Mouse (Mus musculus) fibroblast of lung, adult 2 months (primary cell): ENCODE data around the gene Prap1.
A peak's percentile ranks its signal among the peaks of the same experiment; 100 is the strongest.
"Not testable (repeated sequence)": the region's sequence is repeated elsewhere in the genome, so short reads cannot be mapped to it uniquely, and the experiment has no call there.

Source experiments
- DNase-seq: peaks from one replicate; pipeline ENCODE4 v3.0.0-alpha.2; 2011; ENCODE audit warnings: low read depth

Prap1 gene

DNA sequence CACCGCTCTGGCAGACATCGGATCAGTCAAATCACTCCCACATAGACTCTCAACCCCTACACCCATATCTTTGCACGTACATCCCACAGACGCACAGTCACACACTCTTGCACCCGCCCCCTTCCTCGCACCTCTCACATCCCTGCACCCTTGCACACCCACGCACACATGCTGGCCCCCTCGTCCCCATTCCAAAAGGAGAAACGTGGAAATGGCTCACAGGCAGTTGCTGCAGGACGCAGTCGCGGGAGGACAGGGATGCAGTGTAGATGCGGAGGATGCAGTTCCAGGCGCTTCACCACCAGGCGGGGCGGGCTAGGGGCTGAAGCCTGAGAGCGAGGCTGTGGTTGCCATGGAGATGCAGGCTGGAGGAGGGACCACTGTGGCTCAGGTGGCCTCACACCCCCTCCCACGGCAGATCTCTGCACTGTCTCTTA lies 10.9 kb upstream of the Prap1 start, which contains the start of gene Caly:
Gene Caly (minus strand): TSS at position 307 of the 437 bp plus-strand sequence.
- DNase-seq, result no peak

DNA sequence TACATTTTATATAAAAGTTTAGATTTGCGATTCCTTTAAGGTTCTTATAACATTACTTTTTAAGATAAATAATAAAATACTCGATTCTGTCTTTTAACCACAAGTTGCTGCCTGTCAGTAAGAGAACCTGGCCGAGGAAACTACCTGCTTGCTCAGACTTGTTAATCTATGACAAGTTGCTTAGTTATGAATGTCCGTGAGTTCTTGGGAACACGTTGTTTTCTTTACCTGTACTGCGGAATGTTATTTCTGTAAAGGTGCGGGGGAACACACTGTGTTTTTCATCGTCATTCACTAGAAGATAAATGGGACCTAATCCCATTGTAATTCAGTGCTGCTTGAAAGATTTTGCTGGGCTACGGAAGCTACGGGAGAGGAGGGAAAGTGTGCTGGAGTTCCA lies 2.6 kb upstream of the Prap1 start:
- DNase-seq, result no peak

DNA sequence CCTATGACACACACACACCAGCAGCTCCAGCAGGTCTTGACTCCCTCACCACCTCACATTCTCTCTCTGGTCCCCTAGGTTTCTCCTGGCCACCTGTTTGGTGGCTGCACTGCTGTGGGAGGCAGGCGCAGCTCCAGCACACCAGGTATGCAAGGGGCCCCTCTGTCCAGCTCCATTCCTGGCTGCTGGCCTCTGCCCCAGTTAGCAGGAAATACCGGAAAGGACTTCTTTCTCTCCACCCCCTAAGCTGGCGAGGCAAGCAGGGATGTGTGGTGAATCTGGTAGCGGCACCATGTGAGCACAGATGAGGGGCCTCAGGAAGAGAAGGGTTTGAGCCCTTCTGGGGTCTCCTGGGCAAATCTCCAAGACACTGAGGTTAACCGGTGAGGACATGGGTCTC lies 1.8 kb downstream of the Prap1 start:
- no peak for DNase-seq

DNA sequence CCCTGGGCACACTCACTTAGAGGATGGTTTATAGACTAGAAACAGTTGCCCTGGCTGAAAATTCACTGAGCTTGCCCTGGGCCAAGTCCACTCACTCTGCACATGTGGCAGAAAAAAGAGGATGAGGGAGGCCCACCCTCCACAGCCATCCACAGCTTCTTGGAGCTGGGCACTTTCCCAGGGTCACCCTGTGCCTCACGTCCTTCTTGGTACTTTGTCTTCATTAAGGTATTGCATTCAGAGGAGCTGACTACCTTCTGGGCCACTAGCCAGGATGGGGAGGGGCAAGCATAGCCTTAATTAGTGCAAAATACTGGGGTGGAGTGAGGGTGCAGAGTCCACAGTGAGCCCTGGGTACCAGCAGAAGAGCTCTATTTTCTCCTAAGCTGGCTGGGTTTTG lies 2.4 kb downstream of the Prap1 start:
- no peak for DNase-seq

DNA sequence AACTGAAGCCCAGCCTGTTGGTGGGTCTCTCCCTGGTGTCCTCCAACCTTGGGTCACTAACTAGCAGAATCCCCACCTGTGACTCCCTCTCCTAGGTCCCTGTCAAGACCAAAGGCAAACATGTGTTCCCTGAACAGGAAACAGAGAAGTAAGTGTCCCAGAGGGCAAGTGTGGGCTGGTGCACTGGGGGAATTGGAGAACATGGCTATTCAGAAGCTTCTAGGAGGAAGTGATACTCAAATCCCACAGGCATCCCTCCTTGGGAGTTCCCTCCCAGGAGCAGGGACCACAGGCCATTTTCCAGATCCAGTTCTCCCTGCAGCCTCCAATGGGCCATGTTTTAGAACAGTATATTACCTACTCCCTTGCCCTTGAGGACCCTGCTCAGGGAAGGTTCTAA lies 2.9 kb downstream of the Prap1 start:
- DNase-seq, result no peak

DNA sequence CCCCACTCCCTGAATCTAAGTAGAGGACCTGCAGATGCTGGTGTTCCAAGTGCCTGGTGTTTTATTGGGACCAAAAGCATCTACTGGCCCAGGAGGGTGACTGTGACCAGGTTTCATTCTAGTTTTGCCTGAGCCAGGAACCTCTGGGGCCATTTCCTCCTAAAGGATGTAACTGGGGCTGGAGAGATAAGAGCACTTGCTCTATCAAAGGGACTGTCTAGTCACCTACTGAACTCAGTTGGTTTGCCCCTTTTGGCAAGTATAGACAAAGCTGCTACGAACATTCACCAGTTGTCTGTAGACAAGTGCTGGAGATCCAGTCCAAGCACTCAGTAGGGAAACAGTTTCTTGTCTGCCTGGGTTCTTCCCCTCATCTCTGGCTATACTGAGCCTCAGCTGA lies 5.3 kb downstream of the Prap1 start:
- no peak for DNase-seq

DNA sequence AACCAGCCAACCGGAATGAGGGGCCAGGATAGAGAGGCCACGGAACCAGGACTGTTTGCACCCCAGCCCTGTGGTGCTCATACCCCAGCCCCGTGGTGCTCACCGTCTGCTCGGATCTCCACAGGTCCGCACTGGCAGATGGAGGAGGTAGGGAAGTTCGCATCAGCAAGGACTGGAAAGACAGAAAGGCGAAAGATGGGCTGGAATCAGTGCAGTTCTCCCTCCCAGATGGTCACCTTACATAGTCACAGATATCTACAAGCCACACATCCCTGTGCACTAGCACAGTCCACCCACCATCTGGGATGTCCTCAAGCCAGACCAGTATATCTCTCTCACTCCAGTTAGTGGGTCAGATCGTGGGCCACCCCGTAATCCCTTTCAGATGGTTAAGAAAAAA lies 8.3 kb downstream of the Prap1 start:
- no peak for DNase-seq

DNA sequence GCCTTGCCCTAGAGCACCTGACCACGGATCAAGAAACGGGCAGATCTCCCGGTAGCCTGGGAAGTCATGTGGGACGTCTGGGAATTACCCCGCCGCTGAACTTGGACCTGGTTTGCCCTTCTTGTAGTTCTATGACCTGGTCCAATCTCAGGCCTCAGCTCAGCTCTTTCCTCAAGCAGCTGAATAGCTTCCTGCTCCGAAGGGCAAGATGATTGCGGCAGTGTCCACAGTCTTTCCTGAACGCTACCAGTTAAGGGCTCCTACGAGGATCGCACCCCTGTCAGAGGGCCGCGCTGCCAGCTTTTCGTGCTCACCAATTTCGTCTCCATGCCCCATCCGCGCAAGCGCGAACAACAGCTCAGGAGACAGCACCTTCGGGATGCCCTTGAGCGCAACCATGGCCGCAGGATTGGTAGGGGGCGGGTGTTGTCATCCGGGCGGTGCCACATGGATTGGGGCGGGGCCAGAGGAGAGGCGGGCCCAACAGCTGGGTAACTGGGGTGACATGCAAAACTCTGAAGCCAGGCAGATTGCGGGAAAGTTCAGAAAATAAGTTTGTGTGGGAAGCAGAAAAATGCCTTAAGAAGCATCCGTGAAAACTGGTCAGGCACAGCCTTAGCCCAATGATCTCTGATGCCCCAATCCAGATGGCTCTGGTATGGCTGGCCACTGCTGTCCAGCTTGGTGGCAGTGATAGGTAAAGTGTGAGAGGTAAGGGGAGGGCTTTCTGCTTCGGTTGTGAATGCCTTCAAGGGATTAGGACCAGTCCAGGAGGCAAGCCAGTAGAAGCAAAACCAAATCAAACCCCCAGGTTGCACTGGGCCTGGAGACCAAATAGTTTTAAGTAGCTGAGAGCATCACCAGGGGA lies 9.0 kb downstream of the Prap1 start, which contains the start of gene Fuom:
Gene Fuom (minus strand): TSS at position 449 of the 868 bp plus-strand sequence.
- DNase-seq, result peak; percentile 52

DNA sequence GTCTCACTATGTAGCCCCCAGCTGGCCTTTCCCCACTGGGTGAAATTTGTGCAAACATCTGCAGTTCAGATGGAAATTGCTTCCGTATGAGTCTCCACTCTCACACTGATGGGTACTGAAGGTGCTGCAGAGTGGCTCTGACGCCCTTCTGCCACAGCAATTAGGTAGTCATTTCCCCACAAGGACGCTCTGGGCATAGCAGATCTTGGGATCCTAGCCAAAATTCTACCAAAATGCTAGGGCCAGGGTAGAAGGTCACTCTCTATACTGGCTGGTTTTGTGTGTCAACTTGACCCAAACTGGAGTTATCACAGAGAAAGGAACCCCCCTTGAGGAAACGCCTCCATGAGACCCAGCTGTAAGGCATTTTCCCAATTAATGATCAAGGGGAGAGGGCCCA lies 10.8 kb downstream of the Prap1 start:
- no peak for DNase-seq

DNA sequence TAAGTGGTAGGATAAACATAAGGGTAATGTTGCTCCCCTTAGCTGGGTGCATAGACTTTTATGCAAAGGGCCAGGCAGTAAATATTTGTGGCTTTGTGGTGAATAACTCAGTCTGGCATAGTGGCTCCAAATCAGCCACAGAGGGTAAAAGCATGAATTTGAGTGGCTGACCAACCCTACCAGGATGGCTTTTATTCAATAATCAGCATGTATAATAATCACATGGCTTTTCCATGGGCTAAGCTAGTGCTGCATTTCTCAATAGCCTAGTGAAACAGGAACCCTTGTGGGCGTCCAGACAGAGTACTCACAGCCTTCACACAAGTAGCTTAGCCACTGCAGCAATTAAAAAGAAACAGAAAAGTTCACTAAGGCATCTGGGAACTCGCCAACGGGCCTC lies 18.7 kb downstream of the Prap1 start:
- DNase-seq, result peak; percentile 89

DNA sequence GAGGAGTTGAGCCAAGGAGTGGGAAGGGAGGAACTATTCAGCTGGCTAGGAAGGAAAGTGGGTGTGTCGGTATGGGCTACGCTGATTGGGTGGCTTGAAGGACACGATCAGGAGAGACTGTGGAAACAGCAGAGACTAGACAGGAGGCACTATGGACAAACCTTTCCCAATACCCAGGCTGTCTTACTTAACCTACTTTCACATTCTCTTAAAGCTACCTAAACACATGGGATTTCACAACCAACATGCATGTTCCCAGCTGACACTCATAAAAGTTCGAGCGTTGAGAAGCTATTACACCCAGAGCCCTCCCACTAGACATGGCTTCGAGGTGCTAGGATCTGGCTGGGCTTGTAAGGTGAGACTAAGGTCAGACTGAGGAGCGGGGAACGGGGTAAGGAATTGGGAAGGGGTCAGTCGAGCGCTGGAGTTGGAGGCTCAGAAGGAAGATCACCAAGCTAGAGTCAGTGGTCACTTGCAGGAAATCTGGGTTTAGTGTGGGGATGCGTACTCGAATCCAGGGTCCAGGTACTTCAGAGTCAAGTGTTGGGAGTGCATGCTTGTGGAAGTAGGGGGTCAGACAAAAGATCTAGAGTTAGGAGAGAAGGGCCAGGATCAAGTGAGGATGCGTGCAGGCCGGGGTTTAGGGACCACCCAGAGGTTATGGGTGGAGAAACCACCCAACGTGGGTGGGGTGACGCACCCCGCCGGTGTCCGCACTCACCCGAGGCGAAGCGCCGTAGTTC lies 22.6 kb downstream of the Prap1 start, which contains the start of gene Paox:
Gene Paox (plus strand): TSS at position 217 of the 746 bp plus-strand sequence.
- DNase-seq, result peak; percentile 94

DNA sequence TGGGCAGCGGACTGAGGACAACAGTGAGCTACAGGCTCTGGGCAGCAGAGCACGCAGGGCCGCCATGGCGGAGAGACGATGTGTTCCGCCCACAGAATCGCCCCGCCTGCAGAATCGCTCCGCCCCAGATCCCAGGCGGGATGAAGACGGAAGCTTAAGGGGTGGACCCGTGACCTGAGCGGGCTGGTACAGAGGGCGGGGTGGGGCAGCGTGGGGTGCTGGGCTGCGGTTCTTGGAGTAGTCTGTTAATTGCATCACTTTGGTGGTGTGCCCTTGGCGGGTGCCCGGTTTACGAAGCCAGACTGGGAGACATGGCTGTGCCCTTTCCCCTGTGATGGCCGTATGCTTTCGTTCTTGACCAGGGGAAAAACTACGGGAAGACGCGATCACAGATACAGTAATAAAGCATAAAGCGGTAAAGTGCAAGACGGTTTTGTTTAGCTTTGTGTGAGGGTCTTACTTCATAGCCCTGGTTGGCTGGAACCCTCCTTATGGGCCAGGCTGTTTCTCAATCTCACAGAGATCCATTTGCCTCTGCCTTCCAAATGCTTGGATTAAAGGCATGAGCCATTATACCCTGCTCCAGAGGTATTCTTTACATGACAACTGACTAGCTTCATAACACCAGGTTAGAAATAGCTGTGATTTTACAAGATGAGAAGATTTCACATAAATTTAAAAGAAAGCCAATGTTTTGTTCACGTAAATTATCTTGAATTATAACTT lies 23.3 kb downstream of the Prap1 start, which contains the start of gene Echs1:
Gene Echs1 (minus strand): TSS at position 148 of the 726 bp plus-strand sequence.
- DNase-seq, result peak; percentile 90

DNA sequence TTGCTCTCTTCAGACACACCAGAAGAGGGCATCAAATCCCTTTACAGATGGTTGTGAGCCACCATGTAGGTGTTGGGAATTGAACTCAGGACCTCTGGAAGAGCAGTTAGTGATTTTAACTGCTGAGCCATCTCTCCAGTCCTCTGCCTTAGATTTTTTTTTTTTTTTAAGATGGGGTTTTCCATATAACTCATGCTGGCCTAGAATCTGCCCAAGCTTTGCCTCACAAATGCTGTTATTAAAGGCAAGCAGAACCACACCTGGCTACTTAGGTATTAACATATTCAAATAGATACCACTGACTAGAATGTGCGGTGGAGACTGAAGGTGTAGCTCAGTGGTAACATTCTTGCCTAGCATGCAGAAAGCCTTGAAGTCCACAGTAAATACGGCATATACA lies 27.3 kb downstream of the Prap1 start:
- no peak for DNase-seq

DNA sequence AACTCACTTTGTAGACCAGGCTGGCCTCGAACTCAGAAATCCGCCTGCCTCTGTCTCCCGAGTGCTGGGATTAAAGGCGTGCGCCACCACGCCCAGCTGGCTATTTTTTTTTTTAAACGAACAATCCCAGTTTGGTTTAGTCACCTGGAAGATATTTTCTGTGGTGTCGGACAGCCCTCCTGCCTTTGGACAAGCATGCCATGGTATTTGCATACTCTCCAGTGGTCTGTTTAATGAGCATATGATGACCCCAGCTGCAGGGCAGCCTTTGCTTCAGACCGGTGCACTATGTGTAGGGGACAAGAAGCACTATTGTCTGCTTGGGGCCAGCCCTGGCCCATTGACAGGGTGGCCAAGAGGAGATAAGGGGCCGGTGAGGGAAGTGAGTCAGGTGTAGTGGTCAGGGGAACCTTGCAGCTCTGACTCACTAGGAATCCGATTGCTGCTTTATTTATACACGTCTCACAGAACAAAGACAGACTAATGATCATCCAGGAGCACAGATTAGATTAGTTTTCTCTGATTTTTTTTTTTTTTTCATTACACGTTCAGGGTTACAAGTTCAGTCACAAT lies 28.2 kb downstream of the Prap1 start:
- DNase-seq, result no peak

DNA sequence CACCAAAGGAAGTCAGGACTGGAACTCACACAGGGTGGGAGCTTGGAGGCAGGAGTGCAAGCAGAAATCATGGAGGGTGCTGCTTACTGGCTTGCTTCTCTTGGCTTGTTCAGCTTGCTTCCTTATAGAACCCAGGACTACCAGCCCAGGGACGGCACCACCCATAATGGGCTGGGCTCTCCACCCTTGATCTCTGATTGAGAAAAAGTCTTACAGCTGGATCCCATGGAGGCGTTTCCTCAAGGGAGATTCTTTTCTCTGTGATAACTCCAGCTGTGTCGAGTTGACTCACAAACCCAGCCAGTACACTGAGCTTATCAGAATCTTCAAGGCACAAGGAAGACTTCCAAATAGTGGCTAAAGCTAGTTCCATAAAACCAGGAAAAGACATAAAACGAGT lies 29.6 kb downstream of the Prap1 start:
- no peak for DNase-seq

DNA sequence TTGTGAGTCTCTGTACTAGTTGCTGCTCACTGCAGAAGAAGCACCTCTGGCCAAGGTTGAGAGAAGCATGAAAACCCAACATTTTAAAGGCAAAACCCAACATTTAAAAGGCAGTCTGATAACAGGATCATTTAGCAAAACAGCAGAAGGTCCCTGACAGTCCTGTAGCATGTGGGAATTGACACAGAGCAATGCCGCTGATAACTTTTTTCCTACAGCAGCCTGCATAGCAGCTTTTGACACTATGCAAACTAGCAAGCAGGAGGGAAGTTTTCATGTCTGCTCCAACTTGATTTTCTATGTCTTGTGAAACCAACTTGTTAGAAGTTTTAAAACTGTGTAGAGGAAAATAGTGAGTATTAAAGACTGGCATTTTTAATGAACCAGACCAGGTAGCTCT lies 31.2 kb downstream of the Prap1 start:
- no peak for DNase-seq

DNA sequence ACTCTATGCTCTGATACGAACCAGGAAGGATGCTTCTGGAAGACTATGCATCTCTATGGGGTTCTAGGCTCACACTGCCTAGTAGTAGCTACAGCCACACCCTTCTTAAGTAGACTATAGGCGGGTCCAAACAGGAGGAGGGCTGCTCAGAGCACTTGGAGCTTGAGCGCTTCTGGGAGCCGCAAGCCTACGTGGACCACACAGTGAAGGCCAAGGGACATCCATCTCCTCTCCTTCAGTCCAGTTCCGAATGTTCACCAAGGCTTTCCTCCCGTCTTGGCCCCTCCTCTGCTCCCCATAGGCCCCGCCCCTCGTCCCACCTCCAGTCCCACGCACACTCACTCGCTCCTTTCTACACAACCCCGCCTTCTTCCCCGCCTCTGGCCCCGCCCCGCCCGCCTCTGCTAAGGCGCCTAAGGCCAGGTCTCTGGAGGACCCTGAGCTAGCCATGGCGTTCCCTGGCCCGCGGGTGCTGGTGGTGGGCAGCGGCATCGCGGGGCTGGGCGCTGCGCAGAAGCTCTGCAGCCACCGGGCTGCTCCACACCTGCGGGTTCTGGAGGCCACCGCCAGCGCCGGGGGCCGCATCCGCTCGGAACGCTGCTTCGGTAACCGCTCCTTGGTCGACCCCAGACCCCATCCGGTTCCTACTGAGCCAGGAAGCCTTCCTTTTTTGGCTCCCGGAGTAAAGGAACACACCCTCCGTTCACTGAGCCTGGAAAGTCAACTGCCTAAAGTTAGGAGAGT lies 32.3 kb downstream of the Prap1 start:
- peak; percentile 76 for DNase-seq

DNA sequence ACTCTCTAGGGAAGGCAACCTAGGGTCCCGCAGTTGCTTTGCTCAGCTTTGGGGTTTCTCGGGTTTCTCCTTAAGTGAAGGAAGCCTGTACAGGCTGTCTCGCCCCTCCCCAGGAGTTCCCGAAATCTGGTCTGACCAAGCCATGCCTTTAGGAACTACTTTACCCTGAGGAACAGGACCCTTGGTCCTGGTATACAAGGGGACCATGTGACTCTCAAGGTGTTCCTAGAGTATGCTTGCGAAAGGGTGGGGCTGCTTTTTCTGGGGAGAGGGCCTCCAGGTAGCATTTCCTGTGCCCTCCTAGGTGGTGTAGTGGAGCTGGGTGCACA lies 32.8 kb downstream of the Prap1 start:
- DNase-seq, result no peak

DNA sequence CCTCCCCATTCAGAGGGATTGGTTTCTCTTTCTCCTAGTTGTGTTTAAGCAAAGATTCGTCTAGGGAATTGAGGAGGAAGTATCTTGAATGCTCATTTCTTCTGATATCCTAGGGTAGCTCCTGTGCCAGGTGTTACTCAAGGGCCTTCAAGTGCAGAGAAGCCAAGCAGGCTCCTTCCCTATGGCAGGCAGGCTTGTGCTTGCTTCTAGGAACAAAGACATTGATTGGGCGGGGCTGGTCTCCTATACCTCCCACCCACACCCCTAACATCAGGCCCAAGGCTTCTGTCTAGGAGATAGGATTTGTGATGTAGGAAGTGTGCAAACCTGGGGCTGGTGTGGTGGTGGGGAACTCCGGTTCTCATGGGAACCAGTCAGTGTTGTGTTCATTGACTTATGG lies 33.7 kb downstream of the Prap1 start:
- DNase-seq, result no peak

DNA sequence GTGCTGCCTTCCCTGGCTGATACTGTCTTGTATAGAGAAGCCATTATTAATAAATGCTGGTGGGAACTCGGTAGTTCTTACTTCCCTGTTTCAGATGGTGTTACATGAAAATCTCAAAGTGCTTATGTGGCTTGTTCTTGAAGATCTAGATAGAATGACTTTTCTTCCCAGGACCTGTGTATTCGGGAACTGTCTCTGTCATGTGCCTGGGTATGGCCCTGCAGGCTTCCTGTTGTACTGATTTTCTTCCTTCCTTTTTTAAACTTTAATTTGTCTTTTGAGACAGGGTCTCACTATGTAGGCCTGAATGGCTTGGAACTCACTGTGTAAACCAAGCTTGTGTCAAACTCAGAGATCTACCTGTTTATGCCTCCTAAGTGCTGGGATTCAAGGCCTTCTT lies 34.7 kb downstream of the Prap1 start:
- no peak for DNase-seq

DNA sequence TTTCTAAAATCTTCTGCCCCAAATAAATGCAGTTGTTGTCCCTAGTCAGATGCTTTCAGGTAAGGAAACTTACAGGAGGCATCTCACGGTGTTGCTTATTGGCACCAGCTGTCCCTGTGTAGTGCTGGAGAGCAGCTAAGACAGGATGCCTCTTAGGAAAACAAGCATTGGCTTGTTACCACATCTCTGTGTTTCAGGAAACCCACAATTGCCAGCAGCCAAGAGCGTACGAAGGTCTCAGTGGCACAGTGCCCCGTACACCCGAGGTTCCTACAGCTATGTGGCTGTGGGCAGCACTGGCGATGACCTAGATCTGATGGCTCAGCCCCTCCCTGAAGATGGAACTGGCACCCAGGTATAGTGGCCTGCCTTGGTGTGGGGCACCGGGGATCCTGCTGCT lies 39.0 kb downstream of the Prap1 start:
- not testable (repeated sequence) for DNase-seq
